Mouse (Mus musculus): ENCODE results near the gene Cdkn2aipnl.

GRCm38 (mm10) chr11:51999611-52000289 lies 32.3 kb downstream of the Cdkn2aipnl start:
- TF ChIP-seq CTCF (IDR thresholded peaks at IDR 0.05; ENCODE audit: borderline replicate concordance, control insufficient read depth, extremely low read depth, insufficient read depth, low read length, poor library complexity) (no peak), POLR2A (IDR thresholded peaks at IDR 0.05; ENCODE audit: control insufficient read depth, extremely low read depth, insufficient read depth, low read length, poor library complexity) (no peak)
